ENCODE assay signal across 7 mouse cellular contexts in genomic region chr15:99440112-99440815, GRCm38 (mm10). TPM values are rescaled to one million over a fixed set of nuclear protein-coding genes. Genes with fewer than 3 reads are reported as not detected.
A peak's percentile ranks its signal among the peaks of the same experiment; 100 is the strongest.
DNase-seq lines count a peak whose midpoint lies in the region; ATAC-seq and TF ChIP-seq lines count a peak whose summit lies in the region.

No protein-coding gene starts in this region.

- H3K4me2 ChIP-seq in lung, postnatal 0 days (replicated peaks; ENCODE audit: low read depth, low read length) = no peak overlapping the region
- H3K4me2 ChIP-seq in forebrain, postnatal 0 days (ENCODE audit: low read depth) = no peak overlapping the region
- H3K4me2 ChIP-seq in hindbrain, postnatal 0 days (ENCODE audit: low read depth, low read length) = no peak overlapping the region
- H3K4me2 ChIP-seq in myocyte (ENCODE audit: low read depth) = peak overlapping the region; percentile 73

- no peak for TF ChIP-seq EP300 in lung, postnatal 0 days (IDR thresholded peaks at IDR 0.05)

- H3K9me3 ChIP-seq in lung, postnatal 0 days (ENCODE audit: low read length) = no peaks in the 10 kb centered on the region
- no peaks in the 10 kb centered on the region for H3K9me3 ChIP-seq in forebrain, postnatal 0 days (ENCODE audit: low read length)
- no peaks in the 10 kb centered on the region for H3K9me3 ChIP-seq in hindbrain, postnatal 0 days (ENCODE audit: low read length)

- TF ChIP-seq POLR2A in myocyte (IDR thresholded peaks at IDR 0.05; ENCODE audit: insufficient read length, low read depth) = peak; percentile 34

- TF ChIP-seq CTCF in lung, postnatal 0 days (IDR thresholded peaks at IDR 0.05) = no peak
- no peak for TF ChIP-seq CTCF in forebrain, postnatal 0 days (IDR thresholded peaks at IDR 0.05; ENCODE audit: low read depth)
- TF ChIP-seq CTCF in hindbrain, postnatal 0 days (IDR thresholded peaks at IDR 0.05; ENCODE audit: low read depth) = no peak

- H3K79me2 ChIP-seq in myocyte (ENCODE audit: control insufficient read depth, insufficient read depth) = peaks cover 89% of the 10 kb centered on the region

- H3K9ac ChIP-seq in lung, postnatal 0 days (replicated peaks; ENCODE audit: low read depth) = no peak overlapping the region
- H3K9ac ChIP-seq in forebrain, postnatal 0 days = no peak overlapping the region
- H3K9ac ChIP-seq in hindbrain, postnatal 0 days (replicated peaks; ENCODE audit: low read length) = 0 out of 2 replicates have a peak overlapping the region, but pooled peaks have one; percentile 13

- H3K27ac ChIP-seq in lung, postnatal 0 days (ENCODE audit: low read length) = peak overlapping the region; percentile 10; the same call in 1 of the 2 replicates
- peak overlapping the region; percentile 75 for H3K27ac ChIP-seq in forebrain, postnatal 0 days (ENCODE audit: low read depth, low read length)
- H3K27ac ChIP-seq in hindbrain, postnatal 0 days = peak overlapping the region; percentile 80

- H3K36me3 ChIP-seq in lung, postnatal 0 days (ENCODE audit: insufficient read depth, low read length) = no peaks in the 10 kb centered on the region
- H3K36me3 ChIP-seq in forebrain, postnatal 0 days (ENCODE audit: insufficient read depth) = peaks cover 14% of the 10 kb centered on the region
- no peaks in the 10 kb centered on the region for H3K36me3 ChIP-seq in hindbrain, postnatal 0 days (ENCODE audit: insufficient read depth, low read length)
- H3K36me3 ChIP-seq in myocyte (ENCODE audit: control insufficient read depth, insufficient read depth) = peaks cover 5% of the 10 kb centered on the region

- H3K4me3 ChIP-seq in lung, postnatal 0 days (ENCODE audit: low read depth, low read length) = no peak overlapping the region
- H3K4me3 ChIP-seq in forebrain, postnatal 0 days (ENCODE audit: low read depth, low read length) = no peak overlapping the region
- H3K4me3 ChIP-seq in hindbrain, postnatal 0 days (ENCODE audit: low read length) = no peak overlapping the region
- H3K4me3 ChIP-seq in myocyte = no peak overlapping the region

- H3K27me3 ChIP-seq in lung, postnatal 0 days (replicated peaks; ENCODE audit: insufficient read depth, low read length) = no peaks in the 10 kb centered on the region
- no peaks in the 10 kb centered on the region for H3K27me3 ChIP-seq in forebrain, postnatal 0 days (ENCODE audit: insufficient read depth, low read length)
- no peaks in the 10 kb centered on the region for H3K27me3 ChIP-seq in hindbrain, postnatal 0 days (ENCODE audit: insufficient read depth, low read length)
- H3K27me3 ChIP-seq in myocyte (ENCODE audit: control insufficient read depth, insufficient read depth, insufficient read length) = no peaks in the 10 kb centered on the region

- H3K4me1 ChIP-seq in lung, postnatal 0 days (ENCODE audit: insufficient read depth, low read depth, low read length) = peaks cover 10% of the 10 kb centered on the region
- no peaks in the 10 kb centered on the region for H3K4me1 ChIP-seq in forebrain, postnatal 0 days (ENCODE audit: insufficient read depth)
- H3K4me1 ChIP-seq in hindbrain, postnatal 0 days (ENCODE audit: insufficient read depth, low read length) = peaks cover 16% of the 10 kb centered on the region

- DNase-seq in lung, postnatal 0 days (ENCODE audit: low spot score) = peak; percentile 76
- DNase-seq in lung, adult 18-20 months = no peak
- peak; percentile 73 for DNase-seq in forebrain, postnatal 0 days
- peak; percentile 86 for DNase-seq in hindbrain, postnatal 0 days (ENCODE audit: low spot score)
- DNase-seq in layer of hippocampus, postnatal 36 days = no peak

- ATAC-seq in lung, postnatal 0 days = peak; percentile 85
- peak; percentile 87 for ATAC-seq in forebrain, postnatal 0 days
- peak; percentile 88 for ATAC-seq in hindbrain, postnatal 0 days
- no peak for ATAC-seq in granulocyte monocyte progenitor cell, adult 5-6 weeks (replicated peaks; ENCODE audit: poor library complexity, severe bottlenecking)

- H3ac ChIP-seq in myocyte (ENCODE audit: control insufficient read depth, insufficient read length) = no peak overlapping the region

- WGBS in lung, postnatal 0 days = 43% methylated on average over 2 of the region's 2 CpGs
- WGBS in forebrain, postnatal 0 days = 47% methylated on average over 2 of the region's 2 CpGs
- 29% methylated on average over 2 of the region's 2 CpGs for WGBS in hindbrain, postnatal 0 days

TF ChIP-seq in myocyte, 11 proteins besides CTCF, POLR2A, EP300 and RAD21:
- peak; percentile 90 to 96 (median 96) for TF ChIP-seq MYOD1 (IDR thresholded peaks at IDR 0.05; ENCODE audit: control insufficient read depth in 1 of 3, insufficient read length in 2 of 3, low read depth in 2 of 3)
- TF ChIP-seq SRF (IDR thresholded peaks at IDR 0.05; ENCODE audit: control insufficient read depth, insufficient read length, low read depth) = peak; percentile 25
- peak; percentile 95 to 98 (median 95) for TF ChIP-seq MYOG (IDR thresholded peaks at IDR 0.05; ENCODE audit: control insufficient read depth in 1 of 3, insufficient read depth in 1 of 3, insufficient read length in 2 of 3, low read depth in 2 of 3)
- peak; percentile 77 for TF ChIP-seq TCF3 (IDR thresholded peaks at IDR 0.05; ENCODE audit: insufficient read length, low read depth)
- TF ChIP-seq TCF12 (IDR thresholded peaks at IDR 0.05; ENCODE audit: insufficient read depth, poor library complexity, severe bottlenecking) = peak; percentile 97
- TF ChIP-seq USF1 (IDR thresholded peaks at IDR 0.05; ENCODE audit: low read depth) = no peak

RNA-seq across cellular contexts. Expression of gene Nckap5l, which starts 17.3 kb away (rescaled TPM):
- polyA plus RNA-seq in lung, postnatal 0 days (2015; fragmentation: Nextera tagmentation; extraction: Ambion mirVana) = 5.2 and 6.0 TPM in 2 replicates
- 12.3 and 17.6 TPM in 2 replicates for total RNA-seq in forebrain, postnatal 0 days (2014; rRNA removed)
- polyA plus RNA-seq in forebrain, postnatal 0 days (2015; fragmentation: Nextera tagmentation; extraction: Ambion mirVana) = 7.9 and 10.3 TPM in 2 replicates
- total RNA-seq in hindbrain, postnatal 0 days (2014; rRNA removed) = 19.5 and 23.4 TPM in 2 replicates
- polyA plus RNA-seq in hindbrain, postnatal 0 days (2015; fragmentation: Nextera tagmentation; extraction: Ambion mirVana) = 10.0 and 11.4 TPM in 2 replicates
- 40.9 TPM for polyA plus RNA-seq in myocyte (2012; fragmentation: generic; extraction: Trizol)
- 5.0 and 13.4 TPM in 2 replicates for total RNA-seq in granulocyte monocyte progenitor cell, adult 5-6 weeks (2014; fragmentation: Nextera tagmentation)
- 0.26 and 7.5 TPM in 2 replicates for total RNA-seq in granulocyte monocyte progenitor cell, adult 5-6 weeks (2017)
- 10 to 100 TPM; 20.3 to 20.9 TPM for total RNA-seq in layer of hippocampus, postnatal 36 days (2021)

RNA-seq across cellular contexts. Expression of gene Bcdin3d, which starts 34.3 kb away (rescaled TPM):
- polyA plus RNA-seq in lung, postnatal 0 days (2015; fragmentation: Nextera tagmentation; extraction: Ambion mirVana) = 11.2 and 11.5 TPM in 2 replicates
- 12.1 and 17.5 TPM in 2 replicates for total RNA-seq in forebrain, postnatal 0 days (2014; rRNA removed)
- polyA plus RNA-seq in forebrain, postnatal 0 days (2015; fragmentation: Nextera tagmentation; extraction: Ambion mirVana) = 12.8 and 15.7 TPM in 2 replicates
- 10.1 and 13.7 TPM in 2 replicates for total RNA-seq in hindbrain, postnatal 0 days (2014; rRNA removed)
- 12.6 and 12.7 TPM in 2 replicates for polyA plus RNA-seq in hindbrain, postnatal 0 days (2015; fragmentation: Nextera tagmentation; extraction: Ambion mirVana)
- polyA plus RNA-seq in myocyte (2012; fragmentation: generic; extraction: Trizol) = 11.8 TPM
- total RNA-seq in granulocyte monocyte progenitor cell, adult 5-6 weeks (2014; fragmentation: Nextera tagmentation) = 3.1 and 3.6 TPM in 2 replicates
- total RNA-seq in granulocyte monocyte progenitor cell, adult 5-6 weeks (2017) = 2.9 and 4.2 TPM in 2 replicates
- 1 to 10 TPM; 3.9 to 5.0 TPM for total RNA-seq in layer of hippocampus, postnatal 36 days (2021)

RNA-seq across cellular contexts. Expression of gene Tmbim6, which starts 47.6 kb away (rescaled TPM):
- polyA plus RNA-seq in lung, postnatal 0 days (2015; fragmentation: Nextera tagmentation; extraction: Ambion mirVana) = 669 and 693 TPM in 2 replicates
- total RNA-seq in forebrain, postnatal 0 days (2014; rRNA removed) = 203 and 234 TPM in 2 replicates
- 269 and 312 TPM in 2 replicates for polyA plus RNA-seq in forebrain, postnatal 0 days (2015; fragmentation: Nextera tagmentation; extraction: Ambion mirVana)
- 323 and 346 TPM in 2 replicates for total RNA-seq in hindbrain, postnatal 0 days (2014; rRNA removed)
- polyA plus RNA-seq in hindbrain, postnatal 0 days (2015; fragmentation: Nextera tagmentation; extraction: Ambion mirVana) = 355 and 374 TPM in 2 replicates
- 691 TPM for polyA plus RNA-seq in myocyte (2012; fragmentation: generic; extraction: Trizol)
- 383 and 409 TPM in 2 replicates for total RNA-seq in granulocyte monocyte progenitor cell, adult 5-6 weeks (2014; fragmentation: Nextera tagmentation)
- total RNA-seq in granulocyte monocyte progenitor cell, adult 5-6 weeks (2017) = 163 and 164 TPM in 2 replicates
- 100 to 1,000 TPM; 357 TPM for total RNA-seq in layer of hippocampus, postnatal 36 days (2021)

Comparison
In these comparisons a context has a peak if more than half of its experiments do, and no peak if none do; other contexts are left out.
1. DNase-seq: peak in lung, postnatal 0 days (single experiment), forebrain, postnatal 0 days (single experiment) and hindbrain, postnatal 0 days (single experiment); none in lung, adult 18-20 months (0 of 2) and layer of hippocampus, postnatal 36 days (0 of 2).
2. H3K27ac ChIP-seq: peak in every context shown above with its lines; median percentile 80 in hindbrain, postnatal 0 days; 75 in forebrain, postnatal 0 days; 10 in lung, postnatal 0 days.